Mouse (Mus musculus) G1E (cell line): ENCODE measurements around the gene Psmg1.

Experiments
- CTCF ChIP-seq: IDR thresholded peaks from 2 replicates; pipeline ENCODE4 v1.5.1; 2012; ENCODE audit warnings: low read depth, low read length, inconsistent platforms, mixed read lengths
- POLR2AphosphoS5 ChIP-seq: IDR thresholded peaks from 2 replicates; pipeline ENCODE4 v1.6.1; 2012; ENCODE audit warnings: low read depth, low read length, inconsistent platforms; ENCODE audit not compliant: insufficient replicate concordance

- TF ChIP-seq POLR2AphosphoS5, result no peak
- TF ChIP-seq CTCF, result no peak
Measured at GRCm38 (mm10) chr16:95935495-95935961, 55.2 kb downstream of the Psmg1 start.
